Mouse (Mus musculus) brain, embryonic 14.5 days (tissue): ENCODE measurements at regions not wholly inside any gene's neighbourhood (a gene's known extent, or its start where the extent isn't known, plus 50 kb on each side); places are given as distances from the start of the nearest gene placed in this dataset.

Experiments used
- CTCF ChIP-seq: fragments of 200-500 bp; IDR thresholded peaks from 2 replicates; pipeline ENCODE4 v1.5.1; 2012; ENCODE audit warnings: inconsistent platforms, mild to moderate bottlenecking, moderate library complexity, borderline replicate concordance; ENCODE audit not compliant: insufficient read depth, insufficient read length; ENCODE audit errors: extremely low read depth
- POLR2A ChIP-seq: fragments of 200-500 bp; IDR thresholded peaks from 2 replicates; pipeline ENCODE4 v1.6.1; 2012; ENCODE audit warnings: mild to moderate bottlenecking, inconsistent platforms, borderline replicate concordance; ENCODE audit not compliant: poor library complexity, insufficient read depth, insufficient read length, severe bottlenecking; ENCODE audit errors: extremely low read depth

- TF ChIP-seq CTCF (no peak), POLR2A (no peak)
These were observed 188.7 kb downstream of the Kctd12 start for GRCm38 (mm10) chr14:102793753-102794152.
